Mouse (Mus musculus): ENCODE measurements around the gene Cyp2c70. TPM values are rescaled to one million over a fixed set of nuclear protein-coding genes. Genes with fewer than 3 reads are reported as not detected.
"Not testable (repeated sequence)": the region's sequence is repeated elsewhere in the genome, so short reads cannot be mapped to it uniquely, and the experiment has no call there.

The Cyp2c70 gene
- not detected in 2 replicates for polyA plus RNA-seq (2015; fragmentation: Nextera tagmentation; extraction: Ambion mirVana)

DNA sequence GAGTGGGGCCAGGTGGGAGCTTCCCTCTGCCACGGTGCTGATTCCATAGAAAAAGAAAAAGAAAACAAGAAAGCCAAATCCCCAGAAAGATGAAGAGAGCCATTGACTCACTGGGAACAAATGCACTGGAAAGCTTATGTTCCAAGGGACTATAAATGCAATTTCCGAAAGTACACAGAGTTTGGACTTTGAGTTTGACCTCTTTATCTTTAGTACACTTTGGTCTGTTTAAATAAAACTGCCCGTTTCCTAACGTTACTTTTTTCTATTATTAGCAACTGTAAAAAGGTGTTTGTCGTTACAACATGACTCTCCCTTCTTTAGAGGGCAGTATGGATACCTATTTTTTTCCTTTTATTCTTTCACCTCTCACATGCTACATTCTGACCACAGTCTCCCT lies at the start of gene Cyp2c70:
TSS of gene Cyp2c70 (minus strand) at position 174 of the 400 bp plus-strand sequence.
- H3K4me2 ChIP-seq: no peak within 1 kb of the TSS
- H3K9ac ChIP-seq: no peak within 1 kb of the TSS
- no peaks in the 10 kb centered on the region for H3K36me3 ChIP-seq
- WGBS: 84% methylated on average over 5 of the region's 5 CpGs
- no peaks in the 10 kb centered on the region for H3K27me3 ChIP-seq
- no peaks in the 10 kb centered on the region for H3K9me3 ChIP-seq
- no peak within 1 kb of the TSS for H3K4me3 ChIP-seq
- no peak for ATAC-seq (ENCODE audit: low read depth)
- H3K27ac ChIP-seq (replicated peaks): no peak within 1 kb of the TSS
- no peaks in the 10 kb centered on the region for H3K4me1 ChIP-seq (replicated peaks)

DNA sequence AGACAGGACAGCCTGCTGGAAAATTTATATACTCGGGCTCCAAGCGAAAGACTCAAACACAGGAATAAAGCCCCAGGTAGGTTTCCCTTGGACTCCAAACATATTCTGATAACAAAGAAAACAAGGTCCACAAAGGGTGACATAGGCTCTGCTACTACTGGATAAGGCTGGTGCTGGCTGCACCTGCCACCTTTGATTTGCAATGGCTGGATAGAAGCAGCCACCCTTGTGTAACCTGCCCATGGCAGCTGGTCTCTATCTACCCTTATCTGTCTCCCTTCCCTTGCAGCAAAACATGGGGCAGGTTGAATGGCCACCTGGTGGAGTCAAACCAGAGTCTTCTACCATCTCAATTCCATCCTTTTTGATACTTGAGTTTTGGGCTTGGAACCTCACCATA lies 45.4 kb upstream of the Cyp2c70 start:
- no peak overlapping the region for H3K27ac ChIP-seq (replicated peaks)

DNA sequence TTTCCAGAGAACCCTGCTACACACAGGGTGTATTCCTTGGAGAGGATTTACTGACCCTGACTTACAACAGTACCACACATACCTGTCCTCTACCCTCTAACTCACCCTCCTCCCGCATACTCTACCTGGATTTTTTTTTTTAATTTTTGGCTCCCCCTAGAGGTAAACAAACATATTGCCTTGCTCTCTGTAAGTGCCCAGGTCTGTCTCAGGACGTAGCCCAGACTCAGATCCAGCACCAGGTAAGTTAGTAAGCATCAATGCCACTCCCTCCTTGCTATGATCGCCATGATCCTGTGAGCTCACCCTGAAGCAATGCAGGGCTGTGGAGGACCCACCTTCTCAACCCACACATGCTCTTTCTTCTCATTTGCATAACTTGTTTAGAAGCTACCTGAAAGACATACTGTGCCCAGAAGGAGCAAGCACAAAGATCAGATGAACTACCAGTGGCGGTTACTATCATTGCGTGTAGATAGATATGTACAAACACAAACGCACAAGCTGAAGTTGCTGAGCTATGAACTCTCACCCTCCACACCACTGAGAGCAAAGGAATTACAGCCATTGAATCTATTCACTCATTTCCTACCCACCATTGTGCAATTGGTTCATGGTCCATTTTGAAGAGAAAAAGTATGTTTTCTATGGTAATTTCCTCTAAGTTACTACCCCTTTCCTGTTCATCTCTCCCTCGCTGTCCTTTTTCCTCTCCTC lies 44.9 kb upstream of the Cyp2c70 start:
- H3K4me2 ChIP-seq: no peak overlapping the region
- no peak overlapping the region for H3K27ac ChIP-seq (replicated peaks)
- no peaks in the 10 kb centered on the region for H3K27me3 ChIP-seq
- no peaks in the 10 kb centered on the region for H3K36me3 ChIP-seq
- no peak for ATAC-seq (ENCODE audit: low read depth)
- no peaks in the 10 kb centered on the region for H3K9me3 ChIP-seq
- H3K9ac ChIP-seq: no peak overlapping the region
- WGBS: 68% methylated on average over 7 of the region's 7 CpGs
- H3K4me3 ChIP-seq: no peak overlapping the region
- H3K4me1 ChIP-seq (replicated peaks): no peaks in the 10 kb centered on the region

More for the DNA sequence above, 45.4 kb upstream of the Cyp2c70 start:
- no peak overlapping the region for H3K4me2 ChIP-seq
- WGBS: 86% methylated on average over 2 of the region's 2 CpGs
- H3K9ac ChIP-seq: no peak overlapping the region
- H3K36me3 ChIP-seq: no peaks in the 10 kb centered on the region
- no peaks in the 10 kb centered on the region for H3K4me1 ChIP-seq (replicated peaks)
- no peak overlapping the region for H3K4me3 ChIP-seq
- H3K27me3 ChIP-seq: no peaks in the 10 kb centered on the region
- no peaks in the 10 kb centered on the region for H3K9me3 ChIP-seq
- no peak for ATAC-seq (ENCODE audit: low read depth)

DNA sequence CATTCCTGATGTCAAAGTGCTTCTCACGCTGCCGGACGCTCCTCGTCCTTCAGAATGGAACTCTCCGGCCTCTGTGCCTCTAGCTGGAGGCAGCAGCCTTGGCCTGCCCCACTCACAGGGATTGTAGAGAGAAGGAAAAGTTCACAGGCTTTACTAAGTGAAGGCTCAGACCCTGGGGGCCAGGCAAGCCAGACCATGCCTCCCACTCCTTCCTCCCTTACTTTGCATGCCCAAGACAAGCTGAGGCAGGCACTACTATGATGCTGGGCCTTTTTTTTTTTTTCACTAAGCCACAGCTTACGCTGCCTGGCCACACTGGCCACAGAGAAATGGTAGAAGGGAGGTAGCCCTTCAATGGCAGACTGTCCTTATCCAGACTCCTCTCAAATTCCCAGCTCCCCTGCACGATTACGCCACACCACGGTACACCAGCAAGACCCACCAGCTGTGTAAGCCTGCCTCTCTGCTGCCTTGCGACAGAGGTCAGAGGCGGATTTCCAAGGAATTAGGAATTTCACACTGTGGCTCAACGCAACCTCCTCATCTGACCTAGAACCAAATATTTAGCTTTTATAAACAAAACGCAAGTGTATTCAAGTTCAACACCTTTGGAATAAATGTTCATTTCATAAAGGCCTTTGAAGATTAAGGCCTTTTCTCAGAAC lies 44.1 kb upstream of the Cyp2c70 start:
- Histone ChIP-seq H3K9ac (no peak overlapping the region), H3K4me1 (replicated peaks) (no peaks in the 10 kb centered on the region), H3K36me3 (no peaks in the 10 kb centered on the region), H3K9me3 (no peaks in the 10 kb centered on the region), H3K4me2 (no peak overlapping the region), H3K27me3 (no peaks in the 10 kb centered on the region), H3K4me3 (no peak overlapping the region), H3K27ac (replicated peaks) (no peak overlapping the region)
- no peak for ATAC-seq (ENCODE audit: low read depth)
- WGBS: 89% methylated on average over 13 of the region's 13 CpGs

DNA sequence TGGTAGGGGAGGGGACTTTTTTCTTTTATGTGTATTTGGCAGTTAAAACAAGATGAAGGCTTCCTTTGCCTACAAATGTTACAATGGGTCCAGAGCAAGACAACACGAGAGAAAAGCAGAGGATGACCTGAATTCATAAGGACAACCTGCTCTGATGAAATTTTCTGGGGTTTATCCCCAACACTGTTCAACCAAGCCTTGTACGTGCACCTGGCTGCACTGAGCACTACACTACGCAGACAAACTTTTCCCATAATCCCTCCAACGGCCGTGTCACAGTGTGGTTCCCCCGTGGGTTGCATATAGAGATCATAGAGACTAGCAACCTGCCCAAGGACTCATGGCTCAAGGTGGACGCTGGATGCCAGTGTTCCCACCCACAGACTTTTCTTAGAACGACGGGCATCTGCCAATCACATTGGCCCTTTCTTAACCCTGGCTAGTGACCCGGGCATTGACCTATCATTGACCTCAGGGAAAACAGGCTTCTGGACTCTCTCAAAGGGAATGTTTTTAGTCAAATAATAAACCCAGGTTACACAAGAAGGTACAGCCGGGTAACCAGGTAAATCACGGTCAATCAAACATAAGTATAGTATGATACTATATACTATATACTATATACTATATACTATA lies 39.5 kb upstream of the Cyp2c70 start:
- Histone ChIP-seq H3K36me3 (no peaks in the 10 kb centered on the region), H3K4me3 (no peak overlapping the region), H3K4me1 (replicated peaks) (no peaks in the 10 kb centered on the region), H3K27ac (replicated peaks) (no peak overlapping the region), H3K9ac (no peak overlapping the region), H3K4me2 (no peak overlapping the region), H3K27me3 (no peaks in the 10 kb centered on the region), H3K9me3 (no peaks in the 10 kb centered on the region)
- 90% methylated on average over 12 of the region's 12 CpGs for WGBS
- ATAC-seq (ENCODE audit: low read depth): no peak

DNA sequence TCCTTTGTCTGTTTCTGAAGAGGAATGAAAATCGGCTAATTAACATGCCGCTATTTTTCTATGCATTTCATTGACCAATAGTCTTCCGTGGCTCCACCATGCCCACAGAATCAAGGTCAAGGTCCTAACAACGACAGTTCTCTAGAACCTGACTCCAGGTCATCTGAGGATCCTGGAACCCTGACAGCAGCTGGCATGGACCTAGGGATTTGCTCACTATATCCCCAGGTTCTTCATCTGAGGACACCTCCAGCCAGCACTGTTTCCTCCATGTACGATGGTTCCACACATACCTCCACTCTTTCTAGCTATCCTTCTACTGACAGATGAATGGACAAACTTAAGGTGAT lies 38.6 kb upstream of the Cyp2c70 start:
- Histone ChIP-seq H3K4me3 (no peak overlapping the region), H3K4me2 (no peak overlapping the region), H3K4me1 (replicated peaks) (no peaks in the 10 kb centered on the region), H3K9me3 (no peaks in the 10 kb centered on the region), H3K36me3 (no peaks in the 10 kb centered on the region), H3K27ac (replicated peaks) (no peak overlapping the region), H3K27me3 (no peaks in the 10 kb centered on the region), H3K9ac (no peak overlapping the region)
- 74% methylated on average over 5 of the region's 5 CpGs for WGBS
- no peak for ATAC-seq (ENCODE audit: low read depth)

DNA sequence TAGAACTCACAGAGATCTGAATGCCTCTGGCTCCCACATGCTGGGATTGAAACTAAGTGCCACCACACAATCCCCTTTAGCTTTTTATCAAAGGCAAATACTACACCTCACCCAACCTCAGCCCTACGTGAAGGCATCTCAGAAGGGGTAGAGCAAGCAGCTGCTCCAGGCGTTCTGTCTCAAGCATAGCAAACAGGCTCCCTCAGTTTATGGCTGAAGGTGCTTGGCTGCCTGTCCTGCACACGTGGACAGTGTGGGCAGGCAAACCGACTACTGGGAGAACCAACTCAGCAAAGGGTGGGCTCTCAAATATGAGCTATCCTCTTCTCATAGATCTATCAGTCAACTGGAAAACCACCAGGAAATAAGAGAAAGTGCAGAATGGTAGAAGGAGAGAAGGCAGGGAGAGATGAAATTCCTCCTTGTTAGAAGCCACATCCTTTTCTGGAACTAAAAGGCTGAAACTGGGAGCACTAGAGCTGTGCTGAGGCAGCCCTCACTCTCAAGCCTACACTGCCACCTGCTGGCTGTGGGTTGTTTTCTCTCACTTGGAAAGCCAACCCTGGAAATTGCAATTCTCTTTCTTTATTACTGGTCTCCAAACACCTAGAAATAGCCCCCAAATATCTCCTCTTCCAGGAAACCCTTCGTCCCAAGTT lies 38.1 kb upstream of the Cyp2c70 start:
- Histone ChIP-seq H3K9me3 (no peaks in the 10 kb centered on the region), H3K4me1 (replicated peaks) (no peaks in the 10 kb centered on the region), H3K27me3 (no peaks in the 10 kb centered on the region), H3K36me3 (no peaks in the 10 kb centered on the region), H3K9ac (no peak overlapping the region), H3K4me2 (no peak overlapping the region), H3K4me3 (no peak overlapping the region), H3K27ac (replicated peaks) (no peak overlapping the region)
- peak; percentile 85 for ATAC-seq (ENCODE audit: low read depth)
- 72% methylated on average over 5 of the region's 5 CpGs for WGBS

DNA sequence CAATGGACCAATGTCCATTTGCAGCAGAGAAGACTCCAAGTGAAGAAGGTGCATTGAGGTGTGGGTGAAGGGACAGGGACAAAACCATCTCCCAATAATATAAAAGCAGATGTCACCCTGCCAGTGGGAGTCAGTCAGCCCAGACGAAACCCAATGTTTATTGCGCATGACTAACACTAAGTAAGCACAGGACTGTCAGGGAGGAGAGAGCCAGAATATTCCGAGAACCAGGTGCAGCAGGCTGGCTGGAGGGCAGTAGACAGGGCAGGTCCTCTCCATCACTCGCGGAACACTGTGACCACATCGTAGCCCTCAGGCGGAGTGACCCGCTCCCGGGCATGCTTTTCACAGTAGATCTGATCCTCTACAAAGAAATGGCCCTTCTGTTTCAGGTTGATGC lies 35.2 kb upstream of the Cyp2c70 start:
- ATAC-seq (ENCODE audit: low read depth); H3K4me2 ChIP-seq; H3K9ac ChIP-seq; H3K27me3 ChIP-seq; H3K9me3 ChIP-seq; H3K36me3 ChIP-seq; H3K27ac ChIP-seq (replicated peaks); H3K4me3 ChIP-seq; H3K4me1 ChIP-seq (replicated peaks): not testable (repeated sequence)
- WGBS: 90% methylated on average over 9 of the region's 9 CpGs

DNA sequence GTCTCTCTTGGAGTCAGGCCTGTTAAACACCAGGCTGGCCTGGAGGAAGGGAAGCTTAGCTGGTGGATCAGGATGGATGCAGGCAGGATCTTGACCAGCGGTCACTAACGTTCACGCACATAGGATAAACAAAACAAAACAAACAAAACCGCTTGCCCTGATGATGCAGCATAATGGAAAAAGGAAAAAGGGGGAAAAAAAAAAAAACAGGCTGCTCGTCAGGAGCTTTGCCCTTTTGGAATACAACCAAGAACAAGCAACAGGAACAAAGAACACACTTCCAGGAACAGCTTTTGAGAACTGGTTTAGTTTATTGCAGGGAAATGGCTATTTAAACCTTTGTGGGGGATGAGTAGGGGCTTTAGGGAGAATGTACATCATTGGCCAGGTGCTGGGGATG lies 33.7 kb upstream of the Cyp2c70 start:
- H3K9ac ChIP-seq: no peak overlapping the region
- H3K4me2 ChIP-seq: no peak overlapping the region
- H3K4me3 ChIP-seq: no peak overlapping the region
- H3K27me3 ChIP-seq: no peaks in the 10 kb centered on the region
- H3K36me3 ChIP-seq: no peaks in the 10 kb centered on the region
- WGBS: 78% methylated on average over 5 of the region's 5 CpGs
- no peak for ATAC-seq (ENCODE audit: low read depth)
- H3K4me1 ChIP-seq (replicated peaks): no peaks in the 10 kb centered on the region
- no peak overlapping the region for H3K27ac ChIP-seq (replicated peaks)
- H3K9me3 ChIP-seq: no peaks in the 10 kb centered on the region

DNA sequence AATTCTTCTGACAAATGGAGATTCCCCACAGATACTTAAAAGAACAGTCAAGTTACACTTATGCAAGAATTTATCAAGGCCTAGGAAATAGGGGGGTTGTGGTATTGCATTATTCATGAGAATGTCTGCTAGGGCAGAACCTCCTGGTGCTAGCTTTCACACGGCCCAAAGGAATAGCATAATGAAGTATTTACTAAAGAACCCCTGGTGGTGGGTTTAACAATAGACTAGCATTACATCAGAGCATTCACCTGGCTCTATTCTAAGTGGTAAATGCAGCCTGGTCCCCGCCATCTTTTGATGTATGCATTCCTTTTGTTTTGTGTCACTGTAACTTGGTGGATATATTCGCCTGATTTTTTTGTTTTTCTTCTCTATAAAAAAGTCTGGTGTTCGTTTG lies 15.8 kb upstream of the Cyp2c70 start:
- ATAC-seq (ENCODE audit: low read depth); H3K36me3 ChIP-seq; H3K4me1 ChIP-seq (replicated peaks); H3K4me2 ChIP-seq; H3K4me3 ChIP-seq; H3K9ac ChIP-seq; H3K27me3 ChIP-seq; H3K27ac ChIP-seq (replicated peaks): not testable (repeated sequence)
- peaks cover 12% of the 10 kb centered on the region for H3K9me3 ChIP-seq
- WGBS: 45% methylated on average over 4 of the region's 4 CpGs

DNA sequence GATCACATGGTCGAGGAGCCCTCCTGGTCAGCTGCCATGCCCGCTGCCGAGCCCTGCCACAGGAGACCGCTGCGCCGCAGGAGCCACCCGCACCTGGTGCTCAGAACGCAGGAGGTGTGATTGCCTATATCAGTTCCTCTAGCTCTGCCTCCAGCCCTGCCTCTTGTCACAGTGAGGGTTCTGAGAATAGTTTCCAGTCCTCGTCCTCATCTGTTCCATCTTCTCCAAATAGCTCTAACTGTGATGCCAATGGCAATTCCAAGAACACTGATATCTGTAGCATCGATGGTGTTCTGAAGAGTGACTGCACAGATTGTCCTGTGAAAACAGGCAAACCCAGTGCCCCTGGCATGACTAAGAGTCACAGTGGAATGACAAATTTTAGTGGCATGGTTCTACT lies 3.5 kb upstream of the Cyp2c70 start:
- ATAC-seq (ENCODE audit: low read depth): no peak
- 96% methylated on average over 10 of the region's 10 CpGs for WGBS
- Histone ChIP-seq H3K36me3 (no peaks in the 10 kb centered on the region), H3K4me1 (replicated peaks) (no peaks in the 10 kb centered on the region), H3K4me2 (no peak overlapping the region), H3K9me3 (no peaks in the 10 kb centered on the region), H3K27ac (replicated peaks) (no peak overlapping the region), H3K9ac (no peak overlapping the region), H3K27me3 (no peaks in the 10 kb centered on the region), H3K4me3 (no peak overlapping the region)

DNA sequence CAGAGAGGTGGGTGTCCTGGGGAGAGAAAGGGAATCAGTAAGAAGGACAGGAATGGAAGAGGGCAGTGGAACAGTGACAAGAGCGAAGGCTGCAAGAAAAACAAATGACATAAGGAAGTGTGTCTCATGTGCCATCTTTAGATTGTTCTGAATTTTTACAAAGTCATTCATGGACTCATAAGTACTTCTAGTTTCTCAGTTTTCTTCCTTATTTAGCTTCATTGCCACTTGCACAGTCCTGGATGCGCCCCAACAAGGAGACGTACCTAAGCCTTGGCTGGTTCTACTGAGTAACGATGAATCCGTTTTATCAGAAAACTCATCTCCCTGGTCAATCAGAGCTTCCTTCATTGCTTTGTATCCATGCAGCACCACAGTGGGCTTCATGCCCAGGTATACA lies 3.5 kb downstream of the Cyp2c70 start:
- H3K4me2 ChIP-seq: no peak overlapping the region
- H3K27ac ChIP-seq (replicated peaks): no peak overlapping the region
- no peaks in the 10 kb centered on the region for H3K36me3 ChIP-seq
- no peaks in the 10 kb centered on the region for H3K4me1 ChIP-seq (replicated peaks)
- WGBS: 98% methylated on average over 5 of the region's 5 CpGs
- H3K4me3 ChIP-seq: no peak overlapping the region
- no peak for ATAC-seq (ENCODE audit: low read depth)
- H3K9ac ChIP-seq: no peak overlapping the region
- H3K9me3 ChIP-seq: no peaks in the 10 kb centered on the region
- H3K27me3 ChIP-seq: no peaks in the 10 kb centered on the region

All from neural tube, embryonic 13.5 days (tissue).